18 mouse cellular contexts compared by ENCODE assay signal in genomic region chr17:86697751-86698150, GRCm38 (mm10). TPM values are rescaled to one million over a fixed set of nuclear protein-coding genes. Genes with fewer than 3 reads are reported as not detected.
DNase-seq lines count a peak whose midpoint lies in the region; ATAC-seq and TF ChIP-seq lines count a peak whose summit lies in the region.
"Had no signal": no experiment of that assay in that cellular context is flagged by ENCODE, and none has a peak within 500 bp of the region (broad histone marks: within the 10 kb centered on the region; RNA-seq: fewer than 3 reads in every experiment).

No protein-coding gene starts in this region.

- H3K27me3 ChIP-seq in forebrain, embryonic 11.5 days (ENCODE audit: control insufficient read depth, insufficient read depth, low read length) = no peaks in the 10 kb centered on the region
- H3K27me3 ChIP-seq in forebrain, embryonic 15.5 days = no peaks in the 10 kb centered on the region
- no peaks in the 10 kb centered on the region for H3K27me3 ChIP-seq in liver, adult 2 months (ENCODE audit: control insufficient read depth, insufficient read depth, low read length)
- no peaks in the 10 kb centered on the region for H3K27me3 ChIP-seq in liver, embryonic 12.5 days (replicated peaks)
- H3K27me3 ChIP-seq: forebrain, embryonic 12.5 days; heart, embryonic 15.5 days; hindbrain, embryonic 12.5 days; intestine, embryonic 15.5 days; midbrain, embryonic 13.5 days had no signal

- WGBS in forebrain, embryonic 11.5 days = 90% methylated on average over 2 of the region's 2 CpGs
- WGBS in forebrain, embryonic 15.5 days = 84% methylated on average over 2 of the region's 2 CpGs
- WGBS in liver, adult 2 months = 92% methylated on average over 2 of the region's 2 CpGs
- 67% methylated on average over 2 of the region's 2 CpGs for WGBS in liver, embryonic 12.5 days (ENCODE audit: insufficient replicate concordance)

- no peaks in the 10 kb centered on the region for H3K79me2 ChIP-seq in liver, adult 2 months (ENCODE audit: control insufficient read depth, insufficient read depth, low read length)

- no peaks in the 10 kb centered on the region for H3K4me1 ChIP-seq in forebrain, embryonic 11.5 days (replicated peaks; ENCODE audit: control insufficient read depth, insufficient read depth, low read length)
- H3K4me1 ChIP-seq in forebrain, embryonic 15.5 days = no peaks in the 10 kb centered on the region
- no peaks in the 10 kb centered on the region for H3K4me1 ChIP-seq in liver, adult 2 months (ENCODE audit: control insufficient read depth, insufficient read depth, low read length)
- H3K4me1 ChIP-seq in liver, embryonic 12.5 days = no peaks in the 10 kb centered on the region
- H3K4me1 ChIP-seq: forebrain, embryonic 12.5 days; heart, embryonic 15.5 days; hindbrain, embryonic 12.5 days; intestine, embryonic 15.5 days; midbrain, embryonic 13.5 days had no signal

- intact Hi-C loops in gastrocnemius, adult 2 months (cut with DNase I) = no loop called here

- H3K9me3 ChIP-seq in forebrain, embryonic 11.5 days (ENCODE audit: control insufficient read depth, low read length) = no peaks in the 10 kb centered on the region
- no peaks in the 10 kb centered on the region for H3K9me3 ChIP-seq in forebrain, embryonic 15.5 days
- no peaks in the 10 kb centered on the region for H3K9me3 ChIP-seq in liver, embryonic 12.5 days (replicated peaks)
- H3K9me3 ChIP-seq: forebrain, embryonic 12.5 days; heart, embryonic 15.5 days; hindbrain, embryonic 12.5 days; intestine, embryonic 15.5 days; midbrain, embryonic 13.5 days had no signal

- H3K36me3 ChIP-seq in forebrain, embryonic 11.5 days (ENCODE audit: control insufficient read depth, insufficient read depth, low read length) = no peaks in the 10 kb centered on the region
- H3K36me3 ChIP-seq in forebrain, embryonic 15.5 days = no peaks in the 10 kb centered on the region
- H3K36me3 ChIP-seq in liver, adult 2 months (ENCODE audit: control insufficient read depth, insufficient read depth, low read length) = no peaks in the 10 kb centered on the region
- no peaks in the 10 kb centered on the region for H3K36me3 ChIP-seq in liver, embryonic 12.5 days
- H3K36me3 ChIP-seq: forebrain, embryonic 12.5 days; heart, embryonic 15.5 days; hindbrain, embryonic 12.5 days; intestine, embryonic 15.5 days; midbrain, embryonic 13.5 days had no signal

- no peak overlapping the region for H3K4me3 ChIP-seq in forebrain, embryonic 11.5 days (ENCODE audit: low read depth, low read length)
- no peak overlapping the region for H3K4me3 ChIP-seq in forebrain, embryonic 15.5 days
- H3K4me3 ChIP-seq in liver, adult 2 months (ENCODE audit: insufficient read depth, low read depth, low read length) = no peak overlapping the region
- no peak overlapping the region for H3K4me3 ChIP-seq in liver, embryonic 12.5 days
- H3K4me3 ChIP-seq in gastrocnemius, adult 2 months = no peak overlapping the region
- H3K4me3 ChIP-seq: forebrain, embryonic 12.5 days; heart, embryonic 15.5 days; hindbrain, embryonic 12.5 days; intestine, embryonic 15.5 days; midbrain, embryonic 13.5 days had no signal

- DNase-seq in forebrain, embryonic 11.5 days (ENCODE audit: low spot score) = peak; percentile 21
- DNase-seq in liver, adult 2 months (ENCODE audit: extremely low read depth, low read depth, low spot score) = peak; percentile 44
- DNase-seq in gastrocnemius, adult 2 months = peak; percentile 23
- no peak for DNase-seq in spleen, postnatal 36 days (ENCODE audit: low spot score in 2 of 2)
- no peak for DNase-seq in embryo, embryonic 11 days
- DNase-seq: B cell, adult 2 months; cerebellum, adult 9-11 months; right cerebral cortex, postnatal 4 days; thymus, postnatal 25 days had no signal

- no peak overlapping the region for H3K9ac ChIP-seq in forebrain, embryonic 11.5 days (ENCODE audit: low read length)
- H3K9ac ChIP-seq in forebrain, embryonic 15.5 days (replicated peaks) = no peak overlapping the region
- no peak overlapping the region for H3K9ac ChIP-seq in liver, adult 2 months (ENCODE audit: low read depth, low read length)
- no peak overlapping the region for H3K9ac ChIP-seq in liver, embryonic 12.5 days
- H3K9ac ChIP-seq: forebrain, embryonic 12.5 days; heart, embryonic 15.5 days; hindbrain, embryonic 12.5 days; intestine, embryonic 15.5 days; liver, embryonic 14.5 days; midbrain, embryonic 13.5 days had no signal

- no peak for TF ChIP-seq POLR2A in liver, adult 2 months (IDR thresholded peaks at IDR 0.05; ENCODE audit: extremely low read depth, insufficient read depth, low read length)

- no peak overlapping the region for H3K27ac ChIP-seq in forebrain, embryonic 11.5 days (ENCODE audit: low read depth, low read length)
- no peak overlapping the region for H3K27ac ChIP-seq in forebrain, embryonic 15.5 days (replicated peaks)
- H3K27ac ChIP-seq in liver, adult 2 months (replicated peaks; ENCODE audit: insufficient read depth, low read depth, low read length) = no peak overlapping the region
- H3K27ac ChIP-seq in liver, embryonic 12.5 days = no peak overlapping the region
- no peak overlapping the region for H3K27ac ChIP-seq in gastrocnemius, adult 2 months
- H3K27ac ChIP-seq: forebrain, embryonic 12.5 days; heart, embryonic 15.5 days; hindbrain, embryonic 12.5 days; intestine, embryonic 15.5 days; kidney, postnatal 0 days; liver, embryonic 14.5 days; midbrain, embryonic 13.5 days had no signal

- no peak for TF ChIP-seq CTCF in liver, adult 2 months (IDR thresholded peaks at IDR 0.05; ENCODE audit: low read depth, low read length)
- no peak for TF ChIP-seq CTCF in gastrocnemius, adult 2 months (IDR thresholded peaks at IDR 0.05)

- ATAC-seq in forebrain, embryonic 11.5 days (replicated peaks; ENCODE audit: low FRiP score) = no peak
- ATAC-seq in forebrain, embryonic 15.5 days (replicated peaks) = no peak
- no peak for ATAC-seq in liver, embryonic 12.5 days
- ATAC-seq: intestine, embryonic 15.5 days; midbrain, embryonic 13.5 days had no signal

- no peak overlapping the region for H3K4me2 ChIP-seq in forebrain, embryonic 11.5 days (ENCODE audit: low read depth, low read length, severe bottlenecking)
- no peak overlapping the region for H3K4me2 ChIP-seq in forebrain, embryonic 15.5 days (replicated peaks)
- H3K4me2 ChIP-seq in liver, embryonic 12.5 days = no peak overlapping the region
- H3K4me2 ChIP-seq: forebrain, embryonic 12.5 days; heart, embryonic 15.5 days; hindbrain, embryonic 12.5 days; intestine, embryonic 15.5 days; midbrain, embryonic 13.5 days had no signal

RNA-seq across cellular contexts. Expression of gene Epas1, which starts 55.7 kb away (rescaled TPM):
- 6.9 TPM in 2 replicates for polyA plus RNA-seq in forebrain, embryonic 11.5 days (2014; fragmentation: Nextera tagmentation; extraction: Ambion mirVana)
- polyA plus RNA-seq in forebrain, embryonic 15.5 days (2015; fragmentation: Nextera tagmentation; extraction: Ambion mirVana) = 3.8 and 4.0 TPM in 2 replicates
- 41.3 and 59.0 TPM in 2 replicates for total RNA-seq in liver, adult 2 months (2014; rRNA removed)
- 34.8 and 39.4 TPM in 2 replicates for polyA plus RNA-seq in liver, adult 2 months (2012; rRNA removed)
- 1.3 and 1.9 TPM in 2 replicates for polyA plus RNA-seq in liver, embryonic 12.5 days (2016; fragmentation: Nextera tagmentation; extraction: Ambion mirVana)
- 100 to 1,000 TPM in 1 of 2 experiments, 10 to 100 TPM in 1; 96.6 to 127 TPM for total RNA-seq in gastrocnemius, adult 2 months (2021)

Comparison
In these comparisons a context has a peak if more than half of its experiments do, and no peak if none do; other contexts are left out.
1. DNase-seq: peak in forebrain, embryonic 11.5 days (single experiment), liver, adult 2 months (single experiment) and gastrocnemius, adult 2 months (single experiment); none in spleen, postnatal 36 days (0 of 2) and embryo, embryonic 11 days (single experiment).